In genomic region chr12:51900551-51900950, GRCm38 (mm10) we compare ENCODE assay signal across 14 mouse cellular contexts.
DNase-seq lines count a peak whose midpoint lies in the region; TF ChIP-seq lines count a peak whose summit lies in the region.
"Had no signal": no experiment of that assay in that cellular context is flagged by ENCODE, and none has a peak within 500 bp of the region (broad histone marks: within the 10 kb centered on the region; RNA-seq: fewer than 3 reads in every experiment).

No protein-coding gene starts in this region.

- intact Hi-C loops in heart, postnatal 25 days (cut with DNase I): no loop called here

- no peak overlapping the region for H3K4me3 ChIP-seq in cerebellum, adult 2 months (replicated peaks; ENCODE audit: insufficient read depth, low read depth, low read length)
- H3K4me3 ChIP-seq: midbrain, embryonic 10.5 days had no signal

- no peaks in the 10 kb centered on the region for H3K4me1 ChIP-seq in cerebellum, adult 2 months (ENCODE audit: control insufficient read depth, insufficient read depth, low read length)
- H3K4me1 ChIP-seq: midbrain, embryonic 10.5 days had no signal

- WGBS in cerebellum, adult 2 months: 19% methylated on average over 7 of the region's 7 CpGs

- DNase-seq in cerebellum, postnatal 10 days: peak; percentile 28 to 45
- DNase-seq in cerebellum, adult 2 months: no peak
- DNase-seq in right cerebral cortex, adult 18-20 months: peak; percentile 39
- DNase-seq in right cerebral cortex, postnatal 4 days: no peak
- DNase-seq in layer of hippocampus, postnatal 25 days (ENCODE audit: extremely low spot score in 1 of 2, low spot score in 1 of 2): peak; percentile 14 to 20
- DNase-seq in heart, postnatal 25 days (ENCODE audit: low spot score): no peak
- no peak for DNase-seq in lung, postnatal 10 days
- DNase-seq in spleen, adult 12 weeks (ENCODE audit: low spot score): no peak
- DNase-seq: adrenal gland, postnatal 14 days; cerebellum, adult 18-20 months; kidney, postnatal 25 days; liver; thymus, adult 18-20 months had no signal

- TF ChIP-seq POLR2A in cerebellum, adult 2 months (IDR thresholded peaks at IDR 0.05; ENCODE audit: borderline replicate concordance, insufficient read depth, low read length): no peak

- H3K27ac ChIP-seq in cerebellum, adult 2 months (ENCODE audit: insufficient read depth, low read length): no peak overlapping the region
- H3K27ac ChIP-seq: midbrain, embryonic 10.5 days had no signal

- TF ChIP-seq CTCF in cerebellum, adult 2 months (IDR thresholded peaks at IDR 0.05; ENCODE audit: borderline replicate concordance, insufficient read depth, low read depth, low read length): no peak

- H3K27me3 ChIP-seq in cerebellum, adult 2 months (ENCODE audit: control insufficient read depth, insufficient read depth, low read length): no peaks in the 10 kb centered on the region

Comparison
In these comparisons a context has a peak if more than half of its experiments do, and no peak if none do; other contexts are left out.
1. DNase-seq: peak in cerebellum, postnatal 10 days (2 of 2), right cerebral cortex, adult 18-20 months (single experiment) and layer of hippocampus, postnatal 25 days (2 of 2); none in cerebellum, adult 2 months (0 of 2), right cerebral cortex, postnatal 4 days (single experiment), heart, postnatal 25 days (single experiment), lung, postnatal 10 days (single experiment) and spleen, adult 12 weeks (single experiment).